Mouse (Mus musculus): ENCODE measurements around the gene Ddx49. TPM values are rescaled to one million over a fixed set of nuclear protein-coding genes. Genes with fewer than 3 reads are reported as not detected.

Gene Ddx49
- polyA plus RNA-seq, 1 experiment from 2014 or later = 45.0 TPM

DNA sequence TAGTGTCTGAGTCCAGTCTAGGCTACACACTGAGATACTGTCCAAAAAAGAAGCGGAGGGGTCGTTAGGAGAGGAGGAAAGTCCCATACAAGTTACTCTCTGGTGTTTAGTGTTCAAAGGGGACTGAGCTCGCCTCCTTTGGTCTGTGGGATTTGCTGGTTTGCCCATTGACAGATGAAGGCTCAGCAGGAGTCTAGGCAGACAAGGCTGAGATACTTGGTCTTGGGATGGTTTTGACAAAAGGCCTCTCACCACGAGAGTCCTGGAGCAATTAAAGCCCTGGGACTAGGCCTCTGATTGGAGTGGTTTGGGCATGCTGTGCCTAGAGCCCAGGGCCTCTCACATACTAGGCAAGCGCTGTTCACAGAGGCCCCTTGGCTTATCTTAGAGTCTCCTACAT lies 34.0 kb downstream of the Ddx49 start:
- no peak overlapping the region for H3K4me2 ChIP-seq (replicated peaks; ENCODE audit: low read depth, low read length)
- H3K27me3 ChIP-seq (ENCODE audit: control insufficient read depth, insufficient read depth, low read length) = no peaks in the 10 kb centered on the region
- no peak overlapping the region for H3K9ac ChIP-seq (replicated peaks; ENCODE audit: low read depth, low read length)
- peaks cover 9% of the 10 kb centered on the region for H3K36me3 ChIP-seq (ENCODE audit: control insufficient read depth, insufficient read depth, low read length)
- ATAC-seq (ENCODE audit: insufficient number of reproducible peaks, insufficient read depth, low FRiP score, low read depth) = no peak
- H3K27ac ChIP-seq (ENCODE audit: low read length) = no peak overlapping the region
- 66% methylated on average over 5 of the region's 5 CpGs for WGBS
- no peaks in the 10 kb centered on the region for H3K9me3 ChIP-seq (ENCODE audit: control insufficient read depth, low read depth, low read length)
- no peak overlapping the region for H3K4me3 ChIP-seq (ENCODE audit: low read depth, low read length)
- H3K4me1 ChIP-seq (ENCODE audit: control insufficient read depth, insufficient read depth, low read length) = no peaks in the 10 kb centered on the region

- H3K9me3 ChIP-seq (ENCODE audit: control insufficient read depth, low read depth, low read length) = no peaks in the 10 kb centered on the region
- H3K27ac ChIP-seq (ENCODE audit: low read length) = no peak overlapping the region
- H3K36me3 ChIP-seq (ENCODE audit: control insufficient read depth, insufficient read depth, low read length) = peaks cover 15% of the 10 kb centered on the region
- H3K4me1 ChIP-seq (ENCODE audit: control insufficient read depth, insufficient read depth, low read length) = no peaks in the 10 kb centered on the region
- no peak overlapping the region for H3K9ac ChIP-seq (replicated peaks; ENCODE audit: low read depth, low read length)
- WGBS = 78% methylated on average over 3 of the region's 3 CpGs
- no peak for ATAC-seq (ENCODE audit: insufficient number of reproducible peaks, insufficient read depth, low FRiP score, low read depth)
- H3K4me3 ChIP-seq (ENCODE audit: low read depth, low read length) = no peak overlapping the region
- H3K4me2 ChIP-seq (replicated peaks; ENCODE audit: low read depth, low read length) = no peak overlapping the region
- no peaks in the 10 kb centered on the region for H3K27me3 ChIP-seq (ENCODE audit: control insufficient read depth, insufficient read depth, low read length)
Observed at GRCm38 (mm10) chr8:70267674-70268073, 34.6 kb downstream of the Ddx49 start.

GRCm38 (mm10) chr8:70259043-70259442 lies 43.2 kb downstream of the Ddx49 start:
- Histone ChIP-seq H3K9me3 (ENCODE audit: control insufficient read depth, low read depth, low read length) (no peaks in the 10 kb centered on the region), H3K4me3 (ENCODE audit: low read depth, low read length) (no peak overlapping the region), H3K4me2 (replicated peaks; ENCODE audit: low read depth, low read length) (no peak overlapping the region), H3K9ac (replicated peaks; ENCODE audit: low read depth, low read length) (no peak overlapping the region), H3K27me3 (ENCODE audit: control insufficient read depth, insufficient read depth, low read length) (no peaks in the 10 kb centered on the region), H3K4me1 (ENCODE audit: control insufficient read depth, insufficient read depth, low read length) (no peaks in the 10 kb centered on the region), H3K36me3 (ENCODE audit: control insufficient read depth, insufficient read depth, low read length) (peaks cover 83% of the 10 kb centered on the region), H3K27ac (ENCODE audit: low read length) (no peak overlapping the region)
- no peak for ATAC-seq (ENCODE audit: insufficient number of reproducible peaks, insufficient read depth, low FRiP score, low read depth)
- 82% methylated on average over 2 of the region's 2 CpGs for WGBS

DNA sequence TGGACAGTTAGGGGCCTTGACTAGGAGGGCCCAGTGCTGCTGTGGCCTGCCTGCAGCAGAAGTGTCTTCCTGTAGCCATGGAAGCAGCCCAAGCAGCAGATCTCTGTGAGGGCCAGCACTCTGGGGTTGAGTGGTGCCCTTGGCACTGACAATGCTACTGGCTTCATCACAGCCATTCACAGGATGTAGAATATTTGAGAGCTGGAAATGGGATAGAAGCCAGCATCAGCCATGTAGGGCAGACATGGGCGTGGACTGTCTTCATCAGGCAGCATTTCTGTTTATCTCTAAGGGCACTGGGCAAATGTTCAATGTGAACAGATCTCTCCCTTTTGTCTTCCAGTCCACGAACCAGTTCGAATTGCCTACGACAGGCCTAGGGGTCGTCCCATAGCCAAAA lies 43.7 kb downstream of the Ddx49 start:
- H3K4me1 ChIP-seq (ENCODE audit: control insufficient read depth, insufficient read depth, low read length) = no peaks in the 10 kb centered on the region
- H3K27ac ChIP-seq (ENCODE audit: low read length) = no peak overlapping the region
- no peak overlapping the region for H3K9ac ChIP-seq (replicated peaks; ENCODE audit: low read depth, low read length)
- H3K4me3 ChIP-seq (ENCODE audit: low read depth, low read length) = no peak overlapping the region
- no peaks in the 10 kb centered on the region for H3K27me3 ChIP-seq (ENCODE audit: control insufficient read depth, insufficient read depth, low read length)
- no peak for ATAC-seq (ENCODE audit: insufficient number of reproducible peaks, insufficient read depth, low FRiP score, low read depth)
- WGBS = 96% methylated on average over 5 of the region's 5 CpGs
- H3K36me3 ChIP-seq (ENCODE audit: control insufficient read depth, insufficient read depth, low read length) = peaks cover 86% of the 10 kb centered on the region
- H3K9me3 ChIP-seq (ENCODE audit: control insufficient read depth, low read depth, low read length) = no peaks in the 10 kb centered on the region
- H3K4me2 ChIP-seq (replicated peaks; ENCODE audit: low read depth, low read length) = no peak overlapping the region

DNA sequence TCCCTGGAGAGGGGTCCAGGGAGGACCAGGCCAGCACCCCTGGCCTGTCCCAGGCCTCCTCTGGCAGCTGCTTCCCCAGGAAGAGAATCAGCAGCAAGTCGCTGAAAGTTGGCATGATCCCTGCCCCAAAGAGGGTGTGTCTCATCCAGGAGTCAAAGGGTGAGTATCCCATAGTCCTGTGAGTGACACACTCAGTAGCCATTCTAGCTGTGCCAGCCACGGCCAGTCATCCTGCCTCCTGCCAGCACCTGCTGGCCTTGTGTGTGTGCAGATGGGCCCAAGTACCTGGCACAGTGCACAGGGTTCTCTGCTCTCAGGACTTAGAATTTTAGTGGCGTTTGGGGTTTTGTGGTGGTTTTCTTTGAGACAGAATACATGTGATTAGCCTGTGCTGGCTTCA lies 44.8 kb downstream of the Ddx49 start:
- no peak for ATAC-seq (ENCODE audit: insufficient number of reproducible peaks, insufficient read depth, low FRiP score, low read depth)
- no peaks in the 10 kb centered on the region for H3K9me3 ChIP-seq (ENCODE audit: control insufficient read depth, low read depth, low read length)
- H3K36me3 ChIP-seq (ENCODE audit: control insufficient read depth, insufficient read depth, low read length) = peaks cover 90% of the 10 kb centered on the region
- H3K27me3 ChIP-seq (ENCODE audit: control insufficient read depth, insufficient read depth, low read length) = no peaks in the 10 kb centered on the region
- no peaks in the 10 kb centered on the region for H3K4me1 ChIP-seq (ENCODE audit: control insufficient read depth, insufficient read depth, low read length)
- no peak overlapping the region for H3K9ac ChIP-seq (replicated peaks; ENCODE audit: low read depth, low read length)
- 83% methylated on average over 3 of the region's 3 CpGs for WGBS
- no peak overlapping the region for H3K4me3 ChIP-seq (ENCODE audit: low read depth, low read length)
- no peak overlapping the region for H3K4me2 ChIP-seq (replicated peaks; ENCODE audit: low read depth, low read length)
- H3K27ac ChIP-seq (ENCODE audit: low read length) = no peak overlapping the region

DNA sequence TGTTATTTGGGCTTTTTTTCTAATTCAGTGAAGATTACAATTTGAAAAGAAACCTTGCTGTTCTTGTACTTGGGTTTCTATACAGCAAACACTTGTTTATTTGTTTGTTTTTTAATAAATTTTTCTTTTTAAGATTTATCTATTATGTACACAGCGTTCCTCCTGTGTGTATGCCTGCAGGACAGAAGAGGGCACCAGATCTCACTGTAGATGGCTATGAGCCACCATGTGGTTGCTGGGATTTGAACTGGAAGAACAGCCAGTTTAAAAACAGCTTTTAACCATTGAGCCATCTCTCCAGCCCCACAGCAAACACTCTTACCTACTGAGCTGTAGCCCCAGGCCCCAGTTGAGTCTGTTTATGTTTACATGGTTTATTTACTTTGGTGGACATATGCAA lies 47.7 kb downstream of the Ddx49 start:
- no peak overlapping the region for H3K4me3 ChIP-seq (ENCODE audit: low read depth, low read length)
- WGBS = 75% methylated on average over 1 of the region's 1 CpGs
- H3K36me3 ChIP-seq (ENCODE audit: control insufficient read depth, insufficient read depth, low read length) = peaks cover 91% of the 10 kb centered on the region
- no peaks in the 10 kb centered on the region for H3K4me1 ChIP-seq (ENCODE audit: control insufficient read depth, insufficient read depth, low read length)
- H3K9ac ChIP-seq (replicated peaks; ENCODE audit: low read depth, low read length) = no peak overlapping the region
- no peaks in the 10 kb centered on the region for H3K9me3 ChIP-seq (ENCODE audit: control insufficient read depth, low read depth, low read length)
- no peaks in the 10 kb centered on the region for H3K27me3 ChIP-seq (ENCODE audit: control insufficient read depth, insufficient read depth, low read length)
- no peak overlapping the region for H3K27ac ChIP-seq (ENCODE audit: low read length)
- no peak for ATAC-seq (ENCODE audit: insufficient number of reproducible peaks, insufficient read depth, low FRiP score, low read depth)
- H3K4me2 ChIP-seq (replicated peaks; ENCODE audit: low read depth, low read length) = no peak overlapping the region

DNA sequence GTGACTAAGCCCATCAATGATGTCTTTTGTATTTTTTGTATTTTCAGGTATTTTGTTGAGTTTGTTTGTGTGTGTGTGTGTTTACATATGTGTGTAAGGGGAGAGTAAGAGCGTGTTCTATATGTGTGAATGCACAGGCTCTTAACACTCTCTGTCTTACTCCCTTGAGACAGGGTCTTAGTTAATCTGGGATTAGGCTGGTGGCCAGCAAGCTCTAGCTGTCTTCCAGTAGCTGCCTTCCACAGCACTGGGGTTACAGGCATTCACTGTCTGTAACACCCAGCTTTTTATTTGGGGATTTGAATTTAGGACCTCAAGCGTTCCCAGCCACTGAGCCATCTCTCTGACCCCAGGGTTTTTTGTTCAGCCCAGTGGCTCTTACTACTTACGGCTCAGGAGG lies 54.4 kb downstream of the Ddx49 start:
- Histone ChIP-seq H3K9ac (replicated peaks; ENCODE audit: low read depth, low read length) (no peak overlapping the region), H3K36me3 (ENCODE audit: control insufficient read depth, insufficient read depth, low read length) (peaks cover 83% of the 10 kb centered on the region)

GRCm38 (mm10) chr8:70246622-70247021 lies 55.7 kb downstream of the Ddx49 start:
- Histone ChIP-seq H3K4me3 (ENCODE audit: low read depth, low read length) (no peak overlapping the region), H3K27ac (ENCODE audit: low read length) (no peak overlapping the region), H3K9me3 (ENCODE audit: control insufficient read depth, low read depth, low read length) (no peaks in the 10 kb centered on the region), H3K27me3 (ENCODE audit: control insufficient read depth, insufficient read depth, low read length) (no peaks in the 10 kb centered on the region), H3K36me3 (ENCODE audit: control insufficient read depth, insufficient read depth, low read length) (peaks cover 81% of the 10 kb centered on the region), H3K4me1 (ENCODE audit: control insufficient read depth, insufficient read depth, low read length) (no peaks in the 10 kb centered on the region), H3K4me2 (replicated peaks; ENCODE audit: low read depth, low read length) (no peak overlapping the region), H3K9ac (replicated peaks; ENCODE audit: low read depth, low read length) (no peak overlapping the region)
- 88% methylated on average over 6 of the region's 6 CpGs for WGBS
- ATAC-seq (ENCODE audit: insufficient number of reproducible peaks, insufficient read depth, low FRiP score, low read depth) = no peak

More for the DNA sequence above, 54.4 kb downstream of the Ddx49 start:
- H3K4me2 ChIP-seq (replicated peaks; ENCODE audit: low read depth, low read length) = no peak overlapping the region
- H3K4me1 ChIP-seq (ENCODE audit: control insufficient read depth, insufficient read depth, low read length) = no peaks in the 10 kb centered on the region
- ATAC-seq (ENCODE audit: insufficient number of reproducible peaks, insufficient read depth, low FRiP score, low read depth) = no peak
- no peaks in the 10 kb centered on the region for H3K9me3 ChIP-seq (ENCODE audit: control insufficient read depth, low read depth, low read length)
- no peak overlapping the region for H3K4me3 ChIP-seq (ENCODE audit: low read depth, low read length)
- no peak overlapping the region for H3K27ac ChIP-seq (ENCODE audit: low read length)
- no peaks in the 10 kb centered on the region for H3K27me3 ChIP-seq (ENCODE audit: control insufficient read depth, insufficient read depth, low read length)
- WGBS = 91% methylated on average over 3 of the region's 3 CpGs

Data from stomach, embryonic 14.5 days (tissue).